In genomic region chr10:24603035-24603434, GRCm38 (mm10) we compare ENCODE assay signal across 32 mouse cellular contexts. TPM values are rescaled to one million over a fixed set of nuclear protein-coding genes. Genes with fewer than 3 reads are reported as not detected.
"Had no signal": no experiment of that assay in that cellular context is flagged by ENCODE, and none has a peak within 500 bp of the region (broad histone marks: within the 10 kb centered on the region; RNA-seq: fewer than 3 reads in every experiment).

No protein-coding gene starts in this region.

- H3K4me2 ChIP-seq: heart, embryonic 11.5 days; heart, embryonic 12.5 days; heart, embryonic 13.5 days; heart, embryonic 15.5 days; hindbrain, embryonic 12.5 days; hindbrain, embryonic 13.5 days; hindbrain, embryonic 14.5 days; hindbrain, embryonic 15.5 days; intestine, embryonic 15.5 days; kidney, embryonic 15.5 days had no signal

- H3K27ac ChIP-seq: heart, embryonic 10.5 days; heart, embryonic 13.5 days; heart, embryonic 15.5 days; hindbrain, embryonic 10.5 days; hindbrain, embryonic 12.5 days; hindbrain, embryonic 13.5 days; hindbrain, embryonic 14.5 days; hindbrain, embryonic 15.5 days; hindbrain, postnatal 0 days; intestine, embryonic 15.5 days; kidney, embryonic 15.5 days; kidney, postnatal 0 days; layer of hippocampus, adult 2 months had no signal

- H3K4me3 ChIP-seq: heart, embryonic 10.5 days; heart, embryonic 12.5 days; heart, embryonic 13.5 days; heart, embryonic 15.5 days; hindbrain, embryonic 10.5 days; hindbrain, embryonic 12.5 days; hindbrain, embryonic 13.5 days; hindbrain, embryonic 15.5 days; intestine, embryonic 15.5 days; kidney, embryonic 15.5 days; layer of hippocampus, adult 2 months had no signal

- H3K4me1 ChIP-seq: heart, embryonic 10.5 days; hindbrain, embryonic 12.5 days; hindbrain, embryonic 13.5 days; hindbrain, embryonic 15.5 days; intestine, embryonic 15.5 days; kidney, embryonic 15.5 days had no signal

- DNase-seq: heart, postnatal 14 days; heart, postnatal 36 days; heart, postnatal 4 days; kidney, adult 11 months; kidney, adult 18-20 months; kidney, adult 2 months; kidney, adult 8-10 months; kidney, adult 9 months; kidney, postnatal 10 days; kidney, postnatal 14 days; kidney, postnatal 25 days; kidney, postnatal 36 days; kidney, postnatal 4 days; layer of hippocampus, adult 9-11 months; layer of hippocampus, postnatal 36 days had no signal

- H3K36me3 ChIP-seq: heart, embryonic 10.5 days; heart, embryonic 15.5 days; hindbrain, embryonic 10.5 days; hindbrain, embryonic 12.5 days; hindbrain, embryonic 13.5 days; hindbrain, embryonic 15.5 days; intestine, embryonic 15.5 days; kidney, embryonic 15.5 days had no signal

- H3K27me3 ChIP-seq: heart, embryonic 12.5 days; heart, embryonic 13.5 days; heart, embryonic 15.5 days; hindbrain, embryonic 12.5 days; hindbrain, embryonic 13.5 days; hindbrain, embryonic 15.5 days; intestine, embryonic 15.5 days; kidney, embryonic 15.5 days had no signal

RNA-seq across cellular contexts. Expression of gene Ccn2, which starts 7.8 kb away (rescaled TPM):
- total RNA-seq: hematopoietic stem cell, adult 5-6 weeks had no signal
- polyA plus RNA-seq: inflammation-experienced regulatory T-cells, adult 6 months had no signal
